Mouse (Mus musculus) frontal cortex, postnatal 10 days (tissue): ENCODE results near the gene Sbsn.
"Not testable (repeated sequence)": the region's sequence is repeated elsewhere in the genome, so short reads cannot be mapped to it uniquely, and the experiment has no call there.

Source experiments
- DNase-seq, 2 experiments: peaks; one replicate each; pipeline ENCODE4 v3.0.0; 2022; ENCODE audit warnings: low spot score in 2 of 2, mixed read lengths in 1 of 2

The Sbsn gene

DNA sequence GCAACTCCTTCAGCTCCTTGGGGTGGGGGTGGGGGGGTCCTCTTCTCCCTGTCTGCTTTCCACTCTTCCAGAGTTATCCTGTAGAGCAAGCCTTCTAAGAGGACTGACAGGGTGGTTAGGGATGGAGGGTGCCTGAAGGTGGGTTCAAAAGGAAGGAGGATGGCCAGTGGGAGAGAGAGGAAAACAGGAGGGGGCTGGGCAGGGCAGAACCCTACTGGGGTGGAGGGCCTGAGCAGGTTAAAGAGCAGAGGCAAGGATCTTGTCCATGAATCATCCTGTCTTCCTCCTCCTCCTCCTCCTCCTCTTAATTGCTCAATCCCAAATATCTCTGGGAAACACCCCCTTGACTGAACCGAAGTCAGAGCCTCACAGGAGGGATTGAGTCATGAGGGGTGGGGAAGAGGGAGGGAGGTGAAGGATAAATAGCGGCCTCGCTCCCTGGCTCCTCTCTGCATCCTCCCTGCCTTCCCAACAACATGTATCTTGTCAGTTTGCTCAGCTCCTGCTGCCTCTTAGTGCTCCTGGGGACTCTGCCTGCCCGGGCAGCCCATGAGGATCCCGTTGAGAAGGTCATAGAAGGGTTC is at the start of gene Sbsn:
Sbsn (plus strand) TSS at position 386 of the 584 bp plus-strand sequence.
- no peak for DNase-seq

DNA sequence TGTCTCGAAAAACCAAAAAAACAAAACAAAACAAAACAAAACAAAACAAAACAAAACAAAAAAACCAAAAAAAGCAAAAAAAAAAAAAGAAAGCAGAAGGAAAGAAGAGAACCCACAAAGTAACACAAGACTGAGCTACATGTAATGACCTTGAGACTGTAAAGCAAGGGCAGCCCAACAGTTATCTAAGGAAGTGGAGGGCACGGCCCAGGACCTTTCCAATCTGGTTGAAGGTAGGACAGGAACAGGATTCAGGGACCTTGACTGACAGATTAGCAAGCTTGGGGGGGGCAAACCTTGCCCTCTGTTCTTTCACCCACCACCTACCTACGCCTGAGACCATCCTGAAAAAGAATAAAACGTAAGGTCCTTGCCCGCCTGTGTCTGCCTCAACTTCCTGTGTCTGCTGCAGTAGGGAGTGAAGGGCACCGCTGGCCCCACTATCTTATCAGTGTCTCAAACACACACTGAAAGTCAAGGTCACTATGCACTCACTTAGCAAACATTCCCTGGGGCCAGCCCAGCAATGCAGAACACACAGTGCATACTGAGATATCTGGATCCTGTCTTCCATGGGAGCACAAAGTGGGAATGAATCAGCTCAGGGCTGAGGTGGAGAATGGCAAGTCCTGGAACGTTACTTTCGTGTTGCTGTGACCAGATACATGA is 44.9 kb upstream of the Sbsn start:
- DNase-seq = no peak

DNA sequence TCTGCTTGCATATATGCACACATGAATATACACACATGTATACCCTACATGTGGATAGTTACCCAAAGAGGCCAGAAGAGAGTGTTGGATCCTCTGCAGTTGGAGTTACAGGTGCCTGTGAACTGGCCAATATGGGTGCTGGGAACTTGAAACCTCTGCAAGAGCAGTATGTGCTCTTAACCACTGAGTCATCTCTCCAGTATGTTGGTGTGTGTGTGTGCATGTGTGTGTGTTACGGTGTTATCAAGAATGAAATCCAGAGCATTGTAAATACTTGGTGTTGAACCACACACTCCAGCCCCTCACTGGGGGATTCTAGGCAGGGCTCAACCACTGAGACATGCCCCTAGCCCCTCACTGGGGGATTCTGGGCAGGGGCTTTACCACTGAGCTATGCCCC is 43.8 kb upstream of the Sbsn start:
- no peak for DNase-seq

DNA sequence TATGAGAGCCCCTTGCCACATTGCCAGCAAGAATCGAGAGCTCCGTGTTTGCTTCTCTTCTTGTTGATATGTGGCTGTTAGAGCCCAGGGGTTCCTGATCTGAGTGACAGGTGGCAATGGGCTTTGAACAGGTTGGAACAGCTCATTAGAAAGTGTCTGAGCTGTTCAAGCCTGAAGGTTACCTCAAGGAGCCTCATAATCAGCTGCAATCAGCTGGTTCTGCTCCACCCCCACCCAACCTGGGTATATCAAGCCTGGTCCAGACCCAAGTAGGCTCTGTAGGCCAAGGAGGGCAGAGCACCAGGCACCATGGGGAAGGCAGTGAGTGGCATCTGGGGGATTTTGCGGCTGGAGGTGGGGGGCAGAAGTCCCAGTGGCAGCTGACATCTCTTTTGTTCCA is 39.3 kb upstream of the Sbsn start, which contains the start of gene Atp4a:
Atp4a (plus strand) TSS at position 268 of the 400 bp plus-strand sequence.
- no peak for DNase-seq

DNA sequence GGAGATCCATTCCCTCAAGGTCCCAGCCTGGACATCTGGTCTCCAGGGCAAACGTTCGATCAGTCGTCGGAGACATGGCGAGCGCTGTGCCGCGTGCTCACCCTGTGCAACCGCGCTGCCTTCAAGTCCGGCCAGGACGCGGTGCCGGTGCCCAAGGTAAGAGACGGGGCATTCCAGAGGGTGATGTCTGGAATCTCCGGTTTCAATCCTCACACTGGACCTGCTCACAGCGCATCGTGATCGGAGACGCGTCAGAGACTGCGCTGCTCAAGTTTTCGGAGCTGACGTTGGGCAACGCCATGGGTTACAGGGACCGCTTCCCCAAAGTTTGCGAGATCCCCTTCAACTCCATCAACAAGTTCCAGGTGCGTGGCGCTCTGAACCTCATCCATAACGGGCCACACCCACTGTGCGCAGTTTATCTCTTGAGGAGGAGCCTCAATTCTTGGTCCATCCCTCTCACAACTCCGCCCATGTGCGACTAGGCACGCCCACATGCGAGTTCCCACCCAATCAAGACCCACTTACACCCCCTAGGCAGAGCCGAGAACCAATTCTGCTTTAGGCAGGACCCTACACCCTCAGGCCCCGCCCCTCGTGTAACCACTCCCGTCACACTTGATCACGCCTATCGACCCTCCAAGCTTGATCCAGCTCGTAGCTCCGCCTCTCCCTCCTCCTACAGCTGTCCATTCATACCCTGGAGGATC is 34.1 kb upstream of the Sbsn start:
- DNase-seq = peak; percentile 67 to 68

DNA sequence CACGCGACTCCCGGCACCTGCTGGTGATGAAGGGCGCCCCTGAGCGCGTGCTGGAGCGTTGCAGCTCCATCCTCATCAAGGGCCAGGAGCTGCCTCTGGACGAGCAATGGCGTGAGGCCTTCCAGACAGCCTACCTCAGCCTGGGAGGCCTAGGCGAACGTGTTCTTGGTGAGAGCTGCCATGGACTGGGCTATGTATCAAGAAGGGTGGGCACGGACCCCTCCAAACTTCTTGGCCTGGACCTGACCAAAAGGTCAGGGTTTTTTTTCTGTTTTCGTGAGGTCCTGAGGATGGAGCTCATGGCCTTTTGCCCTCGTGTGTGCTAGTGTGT is 33.6 kb upstream of the Sbsn start:
- no peak for DNase-seq

DNA sequence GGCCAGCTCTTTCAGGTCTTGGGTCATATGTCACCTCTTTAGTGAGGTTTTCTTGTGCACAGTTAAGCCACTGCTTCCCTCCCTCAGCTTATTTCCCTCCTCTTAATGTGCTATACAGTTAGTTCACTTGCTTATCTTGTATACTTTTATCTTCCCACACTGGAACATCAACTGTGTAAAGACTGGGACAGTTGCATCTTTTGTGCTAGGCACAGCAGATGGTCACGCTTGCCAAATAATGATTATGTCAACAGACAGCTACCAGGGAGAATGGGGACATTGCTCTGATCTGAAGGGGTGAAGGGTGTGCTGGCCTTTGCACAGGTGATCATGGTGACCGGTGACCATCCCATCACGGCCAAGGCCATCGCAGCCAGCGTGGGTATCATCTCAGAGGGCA is 31.6 kb upstream of the Sbsn start:
- no peak for DNase-seq

DNA sequence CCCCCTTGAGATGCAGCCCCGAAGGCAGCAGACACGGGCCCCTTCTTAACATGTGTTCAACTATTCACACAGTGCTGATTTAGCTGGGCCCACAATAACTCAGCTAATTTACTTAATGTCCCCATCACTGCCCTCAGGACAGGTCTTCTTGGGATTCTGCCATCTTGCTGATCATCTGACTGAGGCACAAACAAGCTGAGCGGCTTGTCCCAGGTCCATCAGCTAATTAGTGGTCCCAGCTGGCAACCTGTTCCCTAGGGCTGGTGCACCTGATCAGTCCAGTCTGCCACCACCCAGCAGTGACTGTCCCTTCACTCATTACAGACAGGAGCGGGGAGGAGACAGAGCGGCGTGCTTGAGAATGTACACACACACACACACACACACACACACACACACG is 30.0 kb upstream of the Sbsn start:
- no peak for DNase-seq

DNA sequence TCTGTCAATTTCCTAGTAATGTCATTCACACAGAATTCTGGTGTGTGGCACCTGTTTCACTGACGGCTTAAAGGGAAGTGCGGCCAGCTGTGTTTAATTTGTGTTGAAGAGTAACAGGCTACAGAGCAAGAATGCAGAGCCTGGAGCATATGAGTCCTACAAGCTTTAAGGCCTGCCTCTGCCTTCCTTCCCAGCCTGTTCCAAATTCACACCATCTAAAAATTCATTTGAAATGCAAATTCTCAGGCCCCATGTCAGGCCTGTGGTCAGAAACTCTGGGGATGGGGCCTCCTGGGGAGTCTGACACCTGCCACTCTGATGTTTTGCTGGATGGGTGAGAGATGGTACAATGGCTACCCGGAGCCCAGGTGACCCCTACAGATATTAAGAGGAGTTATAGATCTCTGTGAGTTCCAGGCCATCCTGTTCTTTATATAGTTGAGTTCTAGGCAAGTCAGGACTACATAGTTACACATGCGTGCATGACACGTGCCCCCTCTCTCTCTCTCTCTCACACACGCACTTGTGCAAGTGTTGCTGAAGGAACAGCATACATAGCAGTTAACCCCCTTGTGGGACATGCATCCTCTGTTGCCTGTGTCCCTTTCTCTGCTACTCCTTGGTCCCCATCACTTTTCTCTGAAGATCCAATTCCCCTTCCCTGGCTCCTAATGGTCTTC is 27.9 kb upstream of the Sbsn start:
- no peak for DNase-seq

DNA sequence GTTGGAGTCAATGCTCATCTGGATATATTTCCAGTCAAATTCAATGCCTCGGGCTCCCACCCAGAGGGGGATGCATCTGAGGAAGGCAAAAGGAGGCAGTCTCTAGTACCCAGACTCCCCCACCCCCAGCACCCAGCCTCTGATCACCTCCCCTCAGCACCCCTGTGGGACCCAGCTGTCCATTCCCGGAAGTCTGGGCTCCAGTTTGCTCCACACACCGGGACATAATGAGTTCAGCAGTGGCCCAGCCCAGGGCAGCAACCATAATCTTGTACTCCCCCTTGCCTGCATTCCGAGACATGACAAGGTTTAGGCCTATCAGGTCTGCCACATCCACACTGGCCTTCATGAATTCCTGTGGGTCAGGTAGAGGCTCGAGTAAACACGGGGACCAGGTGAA is 23.1 kb upstream of the Sbsn start:
- no peak for DNase-seq

DNA sequence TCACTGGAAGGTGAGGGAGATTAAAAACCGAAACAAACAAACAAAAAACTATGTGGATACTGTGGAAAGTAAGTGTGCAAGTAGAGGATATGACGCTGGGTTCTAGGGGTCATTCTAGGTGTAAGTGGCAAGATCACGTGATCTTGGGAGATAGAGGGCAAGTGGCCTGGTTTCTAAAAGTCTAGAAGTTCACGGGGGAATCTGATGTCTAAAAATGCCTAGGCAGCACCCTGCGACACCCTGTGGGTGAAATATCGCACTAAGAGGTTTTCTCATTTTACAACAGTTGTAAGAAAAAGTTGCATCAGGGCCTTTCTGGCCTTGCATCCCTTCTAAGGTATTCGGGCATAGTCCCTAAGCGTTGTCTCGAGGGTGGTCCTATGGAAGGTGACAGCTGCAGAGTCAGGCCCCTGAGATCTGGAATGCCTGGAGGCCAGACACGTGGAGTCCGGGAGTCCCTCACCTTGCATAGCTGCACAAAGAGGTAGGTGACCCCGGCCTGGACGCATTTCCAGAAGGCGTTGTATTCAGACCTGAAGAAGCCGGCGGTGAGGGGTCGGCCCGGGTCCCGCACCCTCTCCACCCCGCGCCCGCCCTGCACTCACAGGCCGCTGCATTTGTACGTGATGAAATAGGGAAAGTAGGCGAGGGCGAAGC is 22.4 kb upstream of the Sbsn start:
- DNase-seq = no peak

DNA sequence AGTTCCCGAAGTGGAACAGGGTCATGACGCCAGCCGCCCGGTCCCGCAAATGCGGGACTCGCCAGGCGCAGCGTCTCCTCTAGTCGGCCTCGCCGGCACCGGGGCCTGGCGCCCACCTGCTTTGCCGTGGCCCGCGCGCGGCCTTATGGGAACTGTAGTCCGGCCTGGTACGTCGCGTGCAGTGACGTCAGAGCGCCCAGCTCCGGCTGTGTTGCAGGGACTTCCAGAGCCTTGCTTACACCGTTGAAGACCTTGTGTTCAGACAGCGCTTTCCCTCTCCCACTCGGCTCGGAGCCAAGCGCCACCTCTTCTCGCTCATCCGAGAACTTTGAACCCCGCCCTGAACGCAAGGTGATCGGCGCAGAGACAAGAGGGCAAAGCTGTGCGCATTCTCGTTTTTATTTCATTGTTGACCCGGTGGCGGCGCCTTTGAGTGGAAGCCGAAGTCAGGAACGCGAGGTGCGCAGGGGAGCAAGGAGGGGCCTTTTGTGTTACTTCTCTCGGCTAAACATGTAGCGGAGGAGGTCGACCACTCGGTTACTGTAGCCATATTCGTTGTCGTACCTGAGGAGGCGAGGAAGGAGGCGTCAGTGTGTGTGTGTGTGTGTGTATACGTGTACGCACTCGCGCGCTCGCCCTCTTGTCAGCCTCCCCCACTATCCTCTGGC is 21.7 kb upstream of the Sbsn start, which contains the start of gene Tmem147:
Tmem147 (minus strand) TSS at position 145 of the 668 bp plus-strand sequence.
- DNase-seq = peak; percentile 92 to 95

DNA sequence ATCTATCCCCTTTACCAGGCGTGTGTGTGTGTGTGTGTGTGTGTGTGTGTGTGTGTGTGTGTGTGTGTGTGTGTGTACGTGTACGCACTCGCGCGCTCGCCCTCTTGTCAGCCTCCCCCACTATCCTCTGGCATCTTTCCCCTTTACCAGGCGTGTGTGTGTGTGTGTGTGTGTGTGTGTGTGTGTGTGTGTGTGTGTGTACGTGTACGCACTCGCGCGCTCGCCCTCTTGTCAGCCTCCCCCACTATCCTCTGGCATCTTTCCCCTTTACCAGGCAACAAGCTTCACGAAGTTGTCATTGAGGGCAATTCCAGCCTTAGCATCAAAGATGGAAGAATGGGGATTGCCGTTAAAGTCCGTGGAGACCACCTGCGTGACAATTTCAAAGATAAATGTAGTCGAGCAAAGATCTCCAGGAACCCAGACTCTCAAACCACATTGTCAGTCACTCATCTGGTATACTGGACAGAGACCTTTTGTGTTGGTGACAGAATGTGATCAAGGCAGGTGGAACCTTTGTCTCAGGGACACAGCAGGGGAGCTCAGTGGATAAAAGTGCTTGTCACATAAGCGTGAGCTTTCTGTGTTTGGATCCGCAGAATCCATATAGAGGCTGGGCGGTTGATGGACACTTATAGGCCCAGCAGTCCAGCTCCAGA is 21.1 kb upstream of the Sbsn start:
- not testable (repeated sequence) for DNase-seq

DNA sequence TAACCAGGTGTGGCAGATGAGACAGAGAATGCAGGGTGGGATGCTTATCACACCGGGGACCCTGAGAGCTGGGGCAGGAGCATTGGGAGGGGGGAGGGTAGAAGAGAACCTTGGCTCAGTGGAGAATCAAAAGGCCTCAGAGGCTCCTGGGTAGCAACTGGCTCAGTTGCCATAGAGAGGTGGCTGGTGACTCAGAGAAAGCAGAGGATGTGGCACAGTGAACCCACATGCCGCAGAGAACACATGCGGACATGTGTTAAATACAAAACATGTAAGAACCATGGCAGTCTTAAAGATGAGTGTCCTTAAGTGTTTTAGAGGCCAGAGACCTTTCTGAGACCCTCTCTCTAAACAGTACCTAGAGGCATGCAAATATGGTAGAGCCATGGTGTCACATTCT is 15.1 kb upstream of the Sbsn start:
- DNase-seq = no peak

DNA sequence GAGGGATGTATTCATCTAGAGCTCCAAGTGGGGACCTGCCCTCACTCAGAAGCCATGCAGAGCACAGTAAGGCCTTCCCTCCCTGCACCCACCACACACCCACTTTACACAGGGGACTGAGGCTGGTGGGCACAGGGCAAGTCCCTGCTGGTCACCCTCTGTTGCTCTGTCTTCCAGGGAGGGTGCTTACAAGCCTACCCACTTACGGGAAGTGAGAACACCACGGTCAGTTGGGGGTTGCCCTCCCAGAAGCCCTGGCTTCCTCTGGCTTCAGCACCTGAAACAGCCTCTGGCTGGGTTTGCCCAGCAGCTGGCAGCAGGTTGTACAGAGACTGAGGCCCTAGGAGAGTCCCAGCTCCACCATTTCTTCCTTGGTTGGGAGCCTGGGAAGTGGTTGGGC is 8.7 kb upstream of the Sbsn start:
- not testable (repeated sequence) for DNase-seq

DNA sequence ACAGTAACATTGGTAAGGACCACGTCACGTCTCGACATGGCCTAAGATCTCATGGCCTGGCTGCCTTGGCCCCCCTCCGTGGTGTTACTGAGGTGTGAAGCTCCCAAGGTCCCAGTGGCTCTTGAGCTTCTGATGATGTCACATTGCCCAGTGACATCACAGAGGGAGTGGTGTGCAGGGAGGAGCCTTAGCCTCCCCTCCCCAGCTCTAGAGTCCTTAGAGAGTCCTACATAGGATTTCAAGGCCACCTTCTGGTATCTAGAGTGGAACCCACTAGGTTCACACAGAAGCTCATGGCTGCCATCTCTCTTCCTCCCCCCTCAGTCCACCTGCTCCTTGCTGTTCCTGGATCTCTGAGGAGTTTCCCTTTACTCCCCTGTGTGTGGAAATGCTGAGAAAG is 7.7 kb upstream of the Sbsn start, which contains the start of gene Gapdhs:
Gapdhs (minus strand) TSS at position 65 of the 400 bp plus-strand sequence.
- not testable (repeated sequence) for DNase-seq

DNA sequence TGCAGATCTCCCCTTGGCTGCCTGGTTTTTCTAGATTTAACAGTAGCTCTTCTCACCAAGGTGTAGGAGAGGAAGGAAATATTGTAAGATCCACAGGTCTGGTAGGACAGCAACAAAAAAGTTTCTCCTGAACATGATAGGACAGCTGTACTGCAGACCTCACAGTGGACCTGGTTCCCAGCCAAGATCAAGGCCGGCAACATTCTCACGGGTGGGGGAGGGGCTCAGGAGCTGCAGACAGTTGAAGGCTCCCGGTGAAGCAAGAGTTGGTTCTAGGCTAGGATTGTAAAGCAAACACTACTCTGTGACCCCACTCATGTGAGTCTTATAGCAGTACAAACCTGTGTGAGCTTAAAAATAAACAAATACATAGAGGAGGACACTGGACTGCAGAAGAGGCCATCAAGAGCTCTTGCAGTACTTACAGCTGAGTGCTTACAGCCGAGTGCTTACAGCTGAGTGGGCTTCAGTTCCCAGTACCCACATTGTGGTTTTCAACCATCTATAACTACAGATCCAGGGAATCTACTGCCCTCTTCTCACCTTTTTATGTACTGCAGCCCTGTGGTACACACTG is 7.2 kb upstream of the Sbsn start:
- no peak for DNase-seq

DNA sequence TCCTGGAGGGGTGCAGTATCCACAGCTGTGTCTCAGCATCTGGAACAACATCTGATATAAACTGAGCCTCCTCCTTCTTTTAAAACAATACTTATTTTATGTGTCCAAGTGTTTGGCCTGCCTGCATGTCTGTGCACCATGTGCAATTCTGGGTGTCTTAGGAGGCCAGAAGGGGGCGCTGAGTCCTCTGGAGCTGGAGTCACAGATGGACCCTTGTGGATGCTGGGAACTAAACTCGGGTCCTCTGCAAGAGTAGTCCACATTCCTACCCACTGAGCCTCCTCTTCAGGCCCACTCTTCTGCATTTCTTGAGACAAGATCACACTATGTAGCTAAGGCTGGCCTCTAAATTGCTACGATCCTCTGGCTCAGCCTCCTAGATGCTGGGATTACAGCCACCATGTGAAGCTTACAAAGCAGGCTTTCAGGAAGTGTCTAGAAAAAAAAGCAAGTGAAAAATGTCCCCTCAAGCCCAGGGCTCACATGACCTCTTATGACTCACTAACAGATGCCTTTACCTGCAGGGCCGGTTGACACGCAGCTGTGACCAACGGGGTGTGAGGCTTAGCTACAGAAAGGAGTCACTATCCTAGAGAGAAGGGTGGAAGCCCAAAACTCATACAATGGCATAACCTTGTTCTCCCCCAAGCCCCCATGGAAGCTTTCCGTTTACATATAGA is 3.6 kb upstream of the Sbsn start:
- DNase-seq = no peak

DNA sequence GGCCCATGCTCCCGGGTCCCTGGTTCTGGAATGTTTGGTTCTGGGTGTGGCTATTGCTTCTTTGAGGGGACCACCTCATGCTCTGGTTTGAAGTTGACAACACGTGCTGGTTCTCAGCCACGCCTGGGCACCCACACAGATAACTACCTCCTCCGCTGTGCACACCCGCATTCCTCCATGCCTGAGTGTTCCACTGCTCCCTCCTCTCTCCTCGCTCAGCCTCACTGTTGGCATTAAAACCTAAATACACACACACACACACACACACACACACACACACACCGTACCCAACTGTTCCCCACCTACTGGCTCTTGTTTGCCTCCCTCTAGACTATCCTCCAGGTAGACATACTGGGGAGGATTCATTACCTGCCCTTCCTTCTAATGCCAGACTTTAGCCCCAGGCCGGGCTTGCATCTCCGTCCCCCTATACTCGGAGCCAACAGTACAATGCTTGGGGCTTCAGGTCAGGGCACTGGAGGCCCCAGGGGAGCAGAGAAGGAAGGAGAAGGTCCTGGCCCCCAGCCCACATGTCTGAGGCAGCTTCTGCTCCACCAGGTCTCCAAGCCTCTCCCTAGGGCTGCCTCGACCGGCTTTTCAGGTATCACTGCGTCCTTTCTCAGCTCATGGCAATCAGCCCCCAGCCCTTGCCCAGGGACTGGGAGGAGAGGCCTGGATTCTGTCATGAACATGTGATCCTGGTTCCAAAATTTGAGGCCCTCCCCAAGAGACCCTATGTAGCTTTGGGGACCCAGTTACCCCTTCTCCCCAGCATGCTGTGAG is 1.3 kb upstream of the Sbsn start:
- DNase-seq = no peak
